Mouse (Mus musculus) frontal cortex, adult 2 months (tissue): ENCODE measurements around the gene Kmt5a. TPM values are rescaled to one million over a fixed set of nuclear protein-coding genes. Genes with fewer than 3 reads are reported as not detected.

ENCODE experiments used
- DNase-seq, 2 experiments: peaks; one replicate each; pipeline ENCODE4 v3.0.0; 2022; ENCODE audit warnings: low spot score in 1 of 2; ENCODE audit errors: extremely low spot score in 1 of 2
- polyA plus RNA-seq: library from polyadenylated mRNA; depleted of rRNA; stranded (reverse); fragments of >200 nt; gene quantifications from 2 replicates; pipeline ENCODE4 v1.2.3, GENCODE M21; 2012; rRNA removed

The Kmt5a gene
- 41.8 and 54.3 TPM in 2 replicates for polyA plus RNA-seq

- peak; percentile 94 for DNase-seq
These were observed at the start of gene Kmt5a for GRCm38 (mm10) chr5:124439447-124440093. Kmt5a (plus strand) TSS chr5:124439930.

GRCm38 (mm10) chr5:124392412-124392811, 47.3 kb upstream of the Kmt5a start:
- no peak for DNase-seq

GRCm38 (mm10) chr5:124393726-124394125, 46.0 kb upstream of the Kmt5a start:
- DNase-seq, result no peak

- DNase-seq, result no peak
These were observed 28.9 kb upstream of the Kmt5a start for GRCm38 (mm10) chr5:124410808-124411207.

- no peak for DNase-seq
These were observed 27.6 kb upstream of the Kmt5a start for GRCm38 (mm10) chr5:124412163-124412562.

- DNase-seq, result no peak
These were observed 20.8 kb upstream of the Kmt5a start for GRCm38 (mm10) chr5:124418903-124419302.

- DNase-seq, result no peak
These were observed 17.9 kb upstream of the Kmt5a start for GRCm38 (mm10) chr5:124421786-124422185.

- no peak for DNase-seq
These were observed 15.5 kb upstream of the Kmt5a start for GRCm38 (mm10) chr5:124424200-124424722.

- no peak for DNase-seq
These were observed 14.9 kb upstream of the Kmt5a start for GRCm38 (mm10) chr5:124424723-124425411.

- peak; percentile 88 to 94 for DNase-seq
These were observed 14.1 kb upstream of the Kmt5a start, which contains the start of gene Sbno1 for GRCm38 (mm10) chr5:124425412-124426259. Sbno1 (minus strand) TSS chr5:124426001.

GRCm38 (mm10) chr5:124426475-124427071, 13.2 kb upstream of the Kmt5a start:
- no peak for DNase-seq

GRCm38 (mm10) chr5:124432398-124433012, 7.2 kb upstream of the Kmt5a start:
- peak; percentile 81 to 90 for DNase-seq

GRCm38 (mm10) chr5:124433048-124433447, 6.7 kb upstream of the Kmt5a start:
- DNase-seq, result no peak

GRCm38 (mm10) chr5:124438229-124438628, 1.5 kb upstream of the Kmt5a start:
- no peak for DNase-seq

GRCm38 (mm10) chr5:124438746-124439145, 984 bp upstream of the Kmt5a start:
- no peak for DNase-seq

- no peak for DNase-seq
These were observed 468 bp downstream of the Kmt5a start for GRCm38 (mm10) chr5:124440094-124440701.

- DNase-seq, result no peak
These were observed 2.9 kb downstream of the Kmt5a start for GRCm38 (mm10) chr5:124442628-124443027.

GRCm38 (mm10) chr5:124444208-124444607, 4.5 kb downstream of the Kmt5a start:
- no peak for DNase-seq

GRCm38 (mm10) chr5:124444661-124445561, 5.2 kb downstream of the Kmt5a start:
- peak in 1 of 2 experiments; percentile 75 for DNase-seq
